Mouse (Mus musculus) liver, embryonic 14.5 days (tissue): ENCODE measurements around the gene Zfp472.

Experiments used
- CTCF ChIP-seq: IDR thresholded peaks from 2 replicates; pipeline ENCODE4 v1.5.1; 2016; ENCODE audit warnings: antibody characterized with exemption, low read depth, control low read depth
- EP300 ChIP-seq: IDR thresholded peaks from 2 replicates; pipeline ENCODE4 v1.6.1; 2016; ENCODE audit warnings: antibody characterized with exemption, low read depth

DNA sequence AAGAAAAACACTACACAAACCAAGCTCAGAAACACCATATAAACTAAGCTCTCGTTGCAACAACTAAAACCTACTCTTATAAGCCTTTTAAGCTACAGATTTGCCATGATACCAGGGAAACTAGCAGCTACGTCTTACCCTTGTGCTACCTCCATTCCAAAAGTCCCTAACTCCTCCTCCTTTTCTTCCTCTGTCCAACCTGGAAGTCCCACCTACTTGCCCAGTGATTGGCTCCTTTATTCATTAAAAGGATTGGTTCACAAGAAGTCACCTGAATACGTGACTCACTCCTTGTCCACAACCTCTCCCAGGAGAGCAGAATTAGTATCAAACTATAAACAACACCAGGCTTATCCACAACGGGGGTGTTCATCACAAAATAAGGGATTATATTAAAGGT lies 20.7 kb downstream of the Zfp472 start:
- no peak for TF ChIP-seq EP300
- no peak for TF ChIP-seq CTCF
